Mouse (Mus musculus): ENCODE measurements around the gene Cdc14a.
A peak's percentile ranks its signal among the peaks of the same experiment; 100 is the strongest.

The Cdc14a gene

GRCm38 (mm10) chr3:116423353-116424159 lies at the start of gene Cdc14a:
Gene Cdc14a, minus strand, starts transcription at chr3:116424032.
- peak; percentile 96 for DNase-seq (ENCODE audit: low read depth)

DNA sequence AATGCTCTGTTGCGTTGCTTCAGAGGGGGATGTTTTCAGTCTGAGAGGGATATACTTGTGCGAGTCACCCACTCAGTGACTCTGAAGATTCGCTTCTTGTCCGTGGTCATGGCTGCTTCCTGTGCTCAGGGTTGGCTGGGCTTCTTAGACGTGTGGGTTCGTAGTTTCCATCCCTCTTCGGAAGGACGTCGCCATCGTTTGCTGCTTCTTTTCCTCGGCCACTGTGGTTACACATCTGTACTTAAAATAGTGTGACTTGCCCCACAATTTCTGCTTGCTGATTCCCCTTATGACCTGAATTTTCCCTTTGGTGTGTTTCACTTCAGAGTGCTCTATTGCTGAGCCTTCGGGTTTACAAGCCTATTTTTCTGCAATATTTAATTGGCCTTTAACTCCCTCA lies 41.9 kb upstream of the Cdc14a start:
- peak; percentile 70 for DNase-seq (ENCODE audit: low read depth)

- DNase-seq (ENCODE audit: low read depth): no peak
Measured at GRCm38 (mm10) chr3:116464318-116464717, 40.5 kb upstream of the Cdc14a start.

DNA sequence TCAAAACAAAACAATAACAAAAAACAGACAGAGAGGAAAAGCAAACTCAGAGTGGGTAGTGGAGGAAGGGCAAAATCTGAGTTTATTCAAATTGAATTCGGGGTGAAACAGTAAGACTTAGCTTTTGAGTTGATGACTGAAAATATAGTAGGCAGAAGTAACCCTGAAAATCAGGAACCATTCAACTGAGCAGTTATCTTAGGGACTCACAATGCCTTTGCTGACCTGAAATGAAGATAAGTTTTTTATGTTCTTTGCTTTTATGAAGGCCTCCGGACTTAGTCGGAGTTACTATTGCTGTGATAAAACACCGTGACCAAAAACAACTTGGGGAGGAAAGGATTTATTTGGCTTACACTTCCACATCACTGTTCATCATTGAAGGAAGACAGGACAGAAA lies 37.2 kb upstream of the Cdc14a start:
- no peak for DNase-seq (ENCODE audit: low read depth)

DNA sequence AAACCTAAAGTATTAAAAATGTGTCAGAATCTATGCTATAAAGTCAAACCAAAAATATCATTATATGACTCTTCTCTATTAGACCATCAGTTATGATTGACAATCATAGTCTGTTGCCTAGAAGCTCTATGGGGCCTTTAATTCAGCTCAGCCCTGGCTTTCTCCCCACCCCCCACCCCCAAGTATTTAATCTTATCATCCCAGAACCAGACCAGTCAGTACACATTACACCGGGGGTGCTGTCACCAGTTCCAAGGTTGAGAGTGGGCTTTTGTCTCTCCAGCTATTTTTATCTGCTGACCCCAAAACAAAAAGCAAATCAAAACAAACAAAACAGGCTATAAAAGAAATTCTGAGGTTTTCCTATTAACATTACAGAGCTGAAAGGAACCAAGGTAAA lies 30.7 kb upstream of the Cdc14a start:
- no peak for DNase-seq (ENCODE audit: low read depth)

GRCm38 (mm10) chr3:116450741-116451140 lies 26.9 kb upstream of the Cdc14a start:
- DNase-seq (ENCODE audit: low read depth): no peak

- no peak for DNase-seq (ENCODE audit: low read depth)
Measured at GRCm38 (mm10) chr3:116444327-116444726, 20.5 kb upstream of the Cdc14a start.

DNA sequence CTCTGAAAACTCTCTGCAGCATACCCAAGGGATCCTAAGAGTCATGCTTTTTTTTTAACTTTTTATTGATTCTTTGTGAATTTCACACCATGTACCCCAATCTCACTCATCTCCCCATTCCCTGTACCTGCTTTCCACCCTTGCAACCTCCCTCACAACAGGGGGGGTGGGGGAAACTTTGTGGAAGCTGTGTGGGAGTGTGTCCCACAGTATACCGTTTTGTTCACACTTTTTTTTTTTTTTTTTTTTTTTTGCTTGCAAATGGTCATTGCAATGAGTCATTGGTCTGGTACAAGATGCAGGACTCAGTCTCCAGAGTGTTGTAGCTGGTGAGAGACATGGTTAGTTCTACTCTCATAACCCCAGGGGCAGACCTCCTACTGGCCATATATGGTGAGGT lies 19.0 kb upstream of the Cdc14a start:
- DNase-seq (ENCODE audit: low read depth): no peak

GRCm38 (mm10) chr3:116441518-116442205 lies 17.8 kb upstream of the Cdc14a start:
- DNase-seq (ENCODE audit: low read depth): no peak

- peak; percentile 74 for DNase-seq (ENCODE audit: low read depth)
Measured at GRCm38 (mm10) chr3:116440066-116440997, 16.5 kb upstream of the Cdc14a start.

DNA sequence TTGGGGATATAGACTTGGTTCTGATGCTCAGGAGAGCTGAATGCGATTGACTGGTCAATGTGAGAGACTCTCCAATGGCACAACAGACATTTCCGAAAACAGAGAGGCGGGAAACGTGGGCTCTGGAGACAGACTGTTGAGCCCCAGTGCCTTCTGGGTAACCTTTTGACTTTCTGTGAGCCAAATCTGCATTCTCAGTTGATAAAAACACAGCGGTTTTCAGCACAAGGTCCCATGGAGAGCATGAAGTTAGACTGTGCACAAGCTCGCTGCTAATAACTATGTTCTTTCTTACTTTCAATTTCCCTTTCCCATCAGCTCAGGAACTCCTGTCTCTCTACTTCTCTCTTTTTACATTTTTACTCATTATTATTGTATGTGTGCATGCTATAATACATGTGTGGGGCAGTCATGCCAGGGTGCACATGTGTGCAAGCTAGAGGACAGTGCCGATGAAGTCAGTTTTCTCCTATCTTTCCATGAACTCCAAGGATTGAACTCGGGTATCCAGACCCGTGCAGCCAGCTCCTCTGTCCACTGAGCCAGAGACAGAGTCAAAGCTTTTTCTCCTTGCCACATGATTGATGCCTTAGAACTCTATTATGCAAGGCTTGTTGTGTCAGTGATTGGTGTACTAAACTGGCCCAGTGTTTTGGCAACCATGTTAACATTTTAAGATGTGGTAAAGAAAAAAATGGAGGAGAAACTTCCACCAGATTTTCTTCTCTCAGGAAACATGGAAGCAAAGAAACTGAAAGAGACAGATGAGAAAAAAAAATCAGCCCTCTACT lies 13.2 kb upstream of the Cdc14a start:
- no peak for DNase-seq (ENCODE audit: low read depth)

DNA sequence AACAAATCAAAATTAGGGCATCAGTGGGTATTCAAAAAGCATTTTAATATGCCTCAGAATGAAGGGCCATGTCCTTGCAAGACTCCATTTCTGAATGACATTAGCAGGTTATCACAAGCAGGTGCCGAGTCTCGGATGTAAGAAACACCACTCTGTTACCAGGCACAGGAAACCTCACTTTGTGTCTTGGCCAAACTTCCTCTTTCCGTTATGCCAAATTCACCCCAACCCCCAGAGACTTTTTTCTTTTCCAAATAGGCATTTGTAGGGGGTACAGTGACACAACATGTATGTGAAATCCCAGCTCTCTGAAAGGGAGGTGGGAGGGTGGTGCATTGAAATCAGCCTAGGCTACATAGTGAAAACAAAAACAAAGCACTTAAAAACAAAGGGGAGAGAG lies 12.3 kb upstream of the Cdc14a start:
- peak; percentile 68 for DNase-seq (ENCODE audit: low read depth)

DNA sequence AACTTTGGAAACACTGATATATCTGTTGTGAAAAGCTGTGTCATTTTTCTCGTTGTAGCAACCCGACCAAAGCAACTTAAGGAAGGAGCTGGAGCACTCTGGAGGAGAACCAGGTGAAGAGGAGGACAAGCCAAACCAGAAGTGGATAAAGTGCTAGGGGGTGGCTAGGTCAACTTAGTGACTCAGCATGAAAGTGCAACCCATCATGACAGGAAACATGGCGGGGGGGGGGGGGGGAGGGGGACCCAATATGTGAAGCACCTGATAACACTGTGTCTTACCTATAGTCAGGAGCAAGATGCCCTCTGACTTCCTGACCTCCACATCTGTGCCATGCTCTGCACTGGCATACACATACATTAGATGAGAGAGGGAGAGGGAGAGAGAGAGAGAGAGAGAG lies 10.9 kb upstream of the Cdc14a start:
- DNase-seq (ENCODE audit: low read depth): peak; percentile 47

DNA sequence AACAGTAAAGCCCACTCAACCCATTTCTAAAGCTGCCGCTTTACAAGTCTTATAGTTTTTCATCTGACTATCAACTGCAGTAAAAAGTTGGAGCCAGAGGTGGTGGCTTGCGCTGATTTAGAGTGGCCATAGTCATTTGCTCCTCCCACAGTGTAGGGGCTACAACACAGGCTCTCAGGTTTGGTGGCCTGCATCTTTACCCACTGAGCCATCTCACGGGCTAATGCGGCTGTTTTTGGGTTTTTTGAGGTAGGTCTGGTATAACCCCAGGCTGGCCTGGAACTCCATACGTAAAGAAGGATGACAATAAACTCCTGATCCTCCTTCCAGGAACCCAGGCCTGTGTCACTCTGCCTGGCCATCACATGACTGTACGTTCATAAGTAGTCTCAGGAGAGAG lies 2.1 kb upstream of the Cdc14a start:
- no peak for DNase-seq (ENCODE audit: low read depth)

- DNase-seq (ENCODE audit: low read depth): peak; percentile 97
Measured at GRCm38 (mm10) chr3:116424973-116425284, 1.1 kb upstream of the Cdc14a start.

GRCm38 (mm10) chr3:116424160-116424972 lies 534 bp upstream of the Cdc14a start:
- DNase-seq (ENCODE audit: low read depth): peak; percentile 78

- peak; percentile 84 for DNase-seq (ENCODE audit: low read depth)
Measured at GRCm38 (mm10) chr3:116422795-116423352, 958 bp downstream of the Cdc14a start.

GRCm38 (mm10) chr3:116422074-116422473 lies 1.8 kb downstream of the Cdc14a start:
- DNase-seq (ENCODE audit: low read depth): no peak

DNA sequence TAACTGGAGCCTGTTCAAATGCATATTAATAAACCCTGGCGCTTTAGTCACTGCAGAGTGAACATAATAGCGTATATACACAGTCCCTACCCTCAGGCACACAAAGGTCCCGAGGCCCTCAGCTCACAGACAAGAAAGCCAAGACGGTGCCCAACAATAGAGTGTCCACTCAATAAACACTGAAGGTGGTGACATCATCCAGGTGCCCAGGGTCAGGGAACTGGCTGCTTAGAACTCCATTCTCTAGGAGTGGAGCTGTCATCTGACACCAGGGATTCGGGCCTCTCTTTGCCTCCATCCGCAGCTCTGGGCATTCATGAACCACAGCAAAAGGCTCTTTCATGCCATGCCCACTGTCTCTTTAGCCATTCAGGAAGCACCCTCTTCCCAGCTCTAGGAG lies 2.7 kb downstream of the Cdc14a start:
- DNase-seq (ENCODE audit: low read depth): peak; percentile 60

GRCm38 (mm10) chr3:116419791-116420190 lies 4.0 kb downstream of the Cdc14a start:
- no peak for DNase-seq (ENCODE audit: low read depth)

DNA sequence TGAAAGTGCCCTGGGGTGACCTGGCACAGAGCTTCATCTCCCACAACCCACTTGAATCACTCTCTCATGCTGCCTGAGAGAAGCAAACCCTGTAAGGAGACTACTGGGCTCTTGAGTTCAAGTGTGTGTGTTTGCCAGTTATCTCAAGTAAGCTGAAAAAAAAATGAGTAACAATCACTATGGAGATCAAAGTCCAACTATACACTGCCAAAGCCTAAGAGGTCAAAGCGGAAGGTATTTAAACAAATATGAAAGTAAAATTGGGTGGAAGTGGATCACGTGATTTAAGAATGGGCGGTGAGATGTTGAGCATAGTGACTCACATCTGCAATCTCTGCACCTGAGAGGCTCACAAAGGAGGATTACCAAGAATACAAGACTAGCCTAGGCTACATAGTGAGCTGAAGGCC lies 9.4 kb downstream of the Cdc14a start:
- no peak for DNase-seq (ENCODE audit: low read depth)
